Mouse (Mus musculus) cerebellum, adult 8-10 months (tissue): Measurements from ENCODE around the gene S1pr1.
A peak's percentile ranks its signal among the peaks of the same experiment; 100 is the strongest.

Experiments
- DNase-seq: peaks from one replicate; pipeline ENCODE4 v3.0.0; 2022

S1pr1 gene

GRCm38 (mm10) chr3:115714671-115715651, at the start of gene S1pr1:
S1pr1 (minus strand) TSS chr3:115715072.
- peak; percentile 27 for DNase-seq

GRCm38 (mm10) chr3:115763292-115763691, 48.4 kb upstream of the S1pr1 start:
- DNase-seq, result no peak

GRCm38 (mm10) chr3:115762841-115763240, 48.0 kb upstream of the S1pr1 start:
- DNase-seq, result no peak

- no peak for DNase-seq
These were observed 44.8 kb upstream of the S1pr1 start for GRCm38 (mm10) chr3:115759659-115760058.

DNA sequence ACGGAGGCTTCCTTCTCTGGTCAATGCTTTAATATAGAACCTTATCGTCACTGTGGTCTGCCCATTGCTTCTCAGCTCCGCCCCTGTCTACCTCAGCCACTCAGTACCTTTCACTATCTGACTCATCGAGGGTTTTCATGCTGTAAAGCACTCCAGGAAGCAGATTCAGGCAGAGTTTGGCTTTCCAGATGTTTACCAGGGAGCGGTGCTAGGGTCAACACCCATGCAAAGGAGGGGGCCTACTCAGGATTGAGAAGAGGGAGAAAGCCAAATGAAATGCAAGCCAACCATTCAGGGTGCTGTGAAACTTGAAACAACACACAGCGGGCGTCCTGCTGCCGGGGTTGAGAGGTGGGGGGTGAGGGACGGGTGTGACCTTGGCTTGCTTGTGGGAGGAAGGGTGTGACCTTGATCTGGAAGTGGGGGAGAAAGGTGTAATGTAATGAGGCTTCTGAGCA, 43.6 kb upstream of the S1pr1 start:
- DNase-seq, result no peak

DNA sequence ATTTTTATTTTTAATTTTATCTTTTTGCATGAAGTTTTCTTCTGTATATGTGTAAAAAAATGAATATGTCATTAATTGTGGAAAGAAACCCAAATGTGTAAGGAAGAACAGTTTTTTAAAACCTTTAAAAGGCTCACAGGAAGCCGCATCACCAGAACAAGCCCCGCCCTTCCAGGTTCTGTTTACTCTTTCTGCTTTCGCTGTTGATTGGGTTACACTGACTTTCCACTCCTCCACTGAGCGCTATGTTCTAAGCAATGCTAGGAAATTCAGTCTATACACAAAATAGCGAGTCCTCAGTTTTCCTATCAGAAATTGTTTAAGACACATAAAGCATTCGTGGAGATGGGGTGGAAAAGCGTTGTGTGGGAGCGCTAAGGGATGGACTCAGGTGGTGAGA, 39.6 kb upstream of the S1pr1 start:
- DNase-seq, result no peak

- DNase-seq, result no peak
These were observed 35.5 kb upstream of the S1pr1 start for GRCm38 (mm10) chr3:115750369-115750768.

- no peak for DNase-seq
These were observed 33.6 kb upstream of the S1pr1 start for GRCm38 (mm10) chr3:115748289-115748989.

- no peak for DNase-seq
These were observed 31.6 kb upstream of the S1pr1 start for GRCm38 (mm10) chr3:115746511-115746910.

DNA sequence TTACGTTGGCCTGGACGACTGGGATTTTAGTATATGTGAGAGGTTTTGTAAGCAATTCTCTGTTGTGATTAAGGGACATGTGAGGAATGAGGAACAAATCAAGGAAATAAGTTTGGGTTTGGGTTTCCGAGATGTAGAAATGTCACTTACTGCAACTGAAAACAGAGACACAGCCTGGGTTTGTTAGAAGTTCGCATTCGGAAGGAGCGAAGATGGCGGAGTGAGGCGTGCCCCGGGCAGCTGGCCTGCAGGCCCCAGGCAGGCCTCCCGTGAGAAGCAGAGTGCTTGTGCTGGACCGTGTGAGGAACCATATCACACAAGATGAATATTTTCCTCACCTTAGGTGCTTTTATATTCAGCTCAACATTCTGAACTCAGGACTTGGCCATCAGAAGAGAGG, 30.2 kb upstream of the S1pr1 start:
- DNase-seq, result no peak

DNA sequence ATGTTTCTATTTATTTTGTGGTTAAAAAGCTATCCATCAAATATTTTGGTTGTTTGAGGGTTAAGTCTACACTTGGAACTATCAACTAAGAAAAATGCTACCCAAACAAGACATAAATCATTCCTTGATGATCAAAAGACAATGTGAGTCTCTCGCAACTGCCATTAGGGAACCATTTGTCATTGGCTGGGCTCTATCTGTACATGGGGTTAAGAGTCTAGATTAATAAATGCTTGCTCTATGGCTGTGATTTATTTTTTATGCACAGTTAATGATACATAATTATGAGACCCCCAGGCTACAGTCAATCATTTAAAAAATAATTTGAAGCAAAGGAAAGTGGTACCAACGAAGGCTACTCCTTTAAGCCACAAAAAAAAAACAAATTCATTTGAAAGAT, 23.7 kb upstream of the S1pr1 start:
- no peak for DNase-seq

DNA sequence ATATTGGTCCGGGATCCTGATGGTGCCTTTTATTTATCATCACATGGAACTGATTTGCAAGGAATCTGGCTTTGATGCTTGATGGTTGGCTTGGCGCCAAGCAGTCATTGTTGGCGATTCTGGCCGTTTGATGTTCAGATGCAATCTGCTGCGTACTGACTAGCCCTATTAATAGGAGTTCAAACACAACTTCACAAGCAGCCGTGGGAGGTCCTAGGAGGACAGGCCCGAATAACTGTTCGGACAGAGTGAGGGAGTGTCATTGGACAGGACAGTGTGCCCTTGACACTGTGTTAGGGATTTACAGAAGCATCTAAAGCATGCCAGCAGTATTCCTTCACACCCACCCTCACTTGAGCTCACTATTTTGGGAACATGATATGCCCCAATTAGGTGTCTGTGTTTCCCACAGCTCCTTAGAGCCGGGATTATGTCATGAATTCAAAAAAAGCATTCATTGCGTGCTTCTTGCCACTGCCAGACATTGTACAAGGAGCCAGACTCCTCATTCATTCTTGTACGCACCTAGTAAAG, 23.0 kb upstream of the S1pr1 start:
- no peak for DNase-seq

GRCm38 (mm10) chr3:115735540-115735939, 20.7 kb upstream of the S1pr1 start:
- DNase-seq, result no peak

DNA sequence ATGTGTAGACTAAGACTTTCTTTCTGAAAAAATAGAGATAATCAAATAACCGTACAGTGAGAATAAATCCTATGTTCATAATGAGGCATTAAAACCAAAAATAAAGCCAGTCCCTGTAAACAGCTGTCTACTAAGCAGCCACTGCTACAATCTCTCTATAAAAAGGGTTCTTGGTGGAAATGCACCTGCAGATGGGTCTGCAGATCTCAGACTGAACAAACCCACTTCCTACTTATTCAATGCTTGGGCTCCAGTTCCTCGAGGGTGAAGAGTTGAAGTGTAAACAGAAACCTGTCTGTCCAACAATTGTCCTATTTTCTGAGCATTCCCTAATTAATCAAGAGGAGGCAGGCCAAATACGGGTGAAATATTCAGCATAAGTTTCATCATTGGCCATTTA, 20.0 kb upstream of the S1pr1 start:
- DNase-seq, result no peak

- DNase-seq, result no peak
These were observed 15.5 kb upstream of the S1pr1 start for GRCm38 (mm10) chr3:115730336-115730735.

GRCm38 (mm10) chr3:115729187-115729586, 14.3 kb upstream of the S1pr1 start:
- DNase-seq, result no peak

GRCm38 (mm10) chr3:115728211-115728610, 13.3 kb upstream of the S1pr1 start:
- no peak for DNase-seq

GRCm38 (mm10) chr3:115718886-115719285, 4.0 kb upstream of the S1pr1 start:
- no peak for DNase-seq

- DNase-seq, result no peak
These were observed 1.1 kb upstream of the S1pr1 start for GRCm38 (mm10) chr3:115715900-115716515.

GRCm38 (mm10) chr3:115714049-115714435, 830 bp downstream of the S1pr1 start:
- no peak for DNase-seq

- DNase-seq, result no peak
These were observed 1.3 kb downstream of the S1pr1 start for GRCm38 (mm10) chr3:115713417-115714048.

DNA sequence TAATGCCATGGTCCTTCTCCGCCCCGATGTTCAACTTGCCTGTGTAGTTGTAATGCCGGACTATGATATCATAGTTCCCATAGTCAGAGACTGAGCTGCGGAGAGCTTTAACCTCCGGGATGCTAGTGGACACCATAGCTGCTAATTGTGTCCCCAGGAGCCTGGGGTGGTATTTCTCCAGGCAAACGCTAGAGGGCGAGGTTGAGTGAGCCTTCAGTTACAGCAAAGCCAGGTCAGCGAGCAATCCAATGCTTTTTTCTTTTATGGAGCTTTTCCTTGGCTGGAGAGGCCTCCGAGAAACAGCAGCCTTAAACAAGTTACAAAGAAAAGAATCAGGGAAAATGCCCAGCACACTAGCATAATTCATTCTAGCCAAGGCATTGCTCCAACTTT, 2.1 kb downstream of the S1pr1 start:
- DNase-seq, result peak; percentile 45
